In the genomic region with DNA sequence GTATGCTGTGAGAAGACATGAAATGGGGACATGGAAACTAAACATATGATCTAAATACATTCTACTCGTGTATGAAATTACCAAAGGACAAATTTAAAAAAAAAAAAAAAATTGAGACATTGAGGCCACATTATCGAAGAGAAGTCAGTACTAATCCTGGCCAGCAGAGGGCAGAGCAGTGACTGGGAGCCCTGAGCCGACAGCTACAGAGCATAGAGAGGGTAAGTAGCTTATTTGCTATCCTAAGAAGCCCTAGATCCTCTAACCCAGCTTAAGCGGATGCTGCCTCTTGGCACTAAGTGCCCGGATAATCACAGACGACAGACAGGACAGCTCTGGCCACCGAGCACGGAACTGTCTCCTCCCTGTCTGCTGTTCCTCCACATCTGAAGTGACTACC, we compare ENCODE assay signal across 8 mouse cellular contexts. TPM values are rescaled to one million over a fixed set of nuclear protein-coding genes. Genes with fewer than 3 reads are reported as not detected.
DNase-seq lines count a peak whose midpoint lies in the region; ATAC-seq and TF ChIP-seq lines count a peak whose summit lies in the region.

No protein-coding gene starts in this region.

- no peak overlapping the region for H3K4me3 ChIP-seq in spleen, adult 2 months (ENCODE audit: extremely low read depth, insufficient read depth, insufficient read length)

- WGBS in large intestine, adult 2 months, result 38% methylated on average over 8 of the region's 8 CpGs
- WGBS in spleen, adult 2 months, result 43% methylated on average over 8 of the region's 8 CpGs

- peak; percentile 72; the same call in 1 of the 2 replicates for TF ChIP-seq CTCF in spleen, adult 2 months (IDR thresholded peaks at IDR 0.05; ENCODE audit: extremely low read depth, insufficient read depth, insufficient read length, insufficient replicate concordance)

- peak; percentile 80 to 82 for DNase-seq in left cerebral cortex, adult 18-20 months (ENCODE audit: low spot score in 2 of 2)
- no peak for DNase-seq in left cerebral cortex, adult 11 months (ENCODE audit: low spot score)
- DNase-seq in adrenal gland, postnatal 10 days, result peak; percentile 79
- peak; percentile 81 for DNase-seq in embryo, embryonic 10.5 days (ENCODE audit: low spot score)
- DNase-seq in large intestine, adult 2 months (ENCODE audit: low read depth, low spot score), result peak; percentile 29
- DNase-seq in mesoderm, embryonic 11.5 days (ENCODE audit: low read depth, low spot score), result peak; percentile 74
- DNase-seq in spleen, adult 2 months (ENCODE audit: low read depth in 1 of 2, low spot score in 2 of 2), result peak; percentile 49 to 60

- ATAC-seq in granulocyte monocyte progenitor cell, adult 5-6 weeks (replicated peaks; ENCODE audit: poor library complexity, severe bottlenecking), result peak; percentile 78

- 0 out of 2 replicates have a peak, but pooled peaks cover 2% of the 10 kb centered on the region for H3K4me1 ChIP-seq in spleen, adult 2 months (ENCODE audit: control insufficient read depth, insufficient read depth, insufficient read length)

- no peak for TF ChIP-seq POLR2A in spleen, adult 2 months (IDR thresholded peaks at IDR 0.05; ENCODE audit: low read depth, low read length)

- H3K27ac ChIP-seq in spleen, adult 2 months (ENCODE audit: insufficient read depth, low read length), result no peak overlapping the region

- peaks cover 33% of the 10 kb centered on the region for H3K36me3 ChIP-seq in spleen, adult 2 months (ENCODE audit: control insufficient read depth, insufficient read depth, low read length)

- no peaks in the 10 kb centered on the region for H3K27me3 ChIP-seq in spleen, adult 2 months (ENCODE audit: control insufficient read depth, insufficient read depth, low read length)

RNA-seq across cellular contexts. Expression of a gene that starts 21.7 kb away (rescaled TPM):
- 100 to 1,000 TPM; 196 to 225 TPM for total RNA-seq in left cerebral cortex, adult 18-20 months (2021)
- 100 to 1,000 TPM; 167 to 169 TPM for total RNA-seq in adrenal gland, postnatal 10 days (2021)
- 168 and 202 TPM in 2 replicates for total RNA-seq in granulocyte monocyte progenitor cell, adult 5-6 weeks (2014; fragmentation: Nextera tagmentation)
- total RNA-seq in granulocyte monocyte progenitor cell, adult 5-6 weeks (2017), result 190 and 241 TPM in 2 replicates
- polyA plus RNA-seq in large intestine, adult 2 months (2012; rRNA removed), result 41.6 and 42.8 TPM in 2 replicates
- 14.9 and 17.7 TPM in 2 replicates for polyA plus RNA-seq in spleen, adult 2 months (2012; rRNA removed)

RNA-seq across cellular contexts. Expression of a gene that starts 27.8 kb away (rescaled TPM):
- 10 to 100 TPM; 16.9 to 17.7 TPM for total RNA-seq in left cerebral cortex, adult 18-20 months (2021)
- 10 to 100 TPM; 14.8 to 19.4 TPM for total RNA-seq in adrenal gland, postnatal 10 days (2021)
- total RNA-seq in granulocyte monocyte progenitor cell, adult 5-6 weeks (2014; fragmentation: Nextera tagmentation), result 11.1 and 19.6 TPM in 2 replicates
- 26.8 and 34.4 TPM in 2 replicates for total RNA-seq in granulocyte monocyte progenitor cell, adult 5-6 weeks (2017)
- polyA plus RNA-seq in large intestine, adult 2 months (2012; rRNA removed), result 5.1 and 8.4 TPM in 2 replicates
- polyA plus RNA-seq in spleen, adult 2 months (2012; rRNA removed), result 7.6 and 8.2 TPM in 2 replicates
